Mouse (Mus musculus) A20 (cell line): ENCODE measurements at regions not wholly inside any gene's neighbourhood (a gene's known extent, or its start where the extent isn't known, plus 50 kb on each side); places are given as distances from the start of the nearest gene placed in this dataset.

Experiments
- DNase-seq: peaks from one replicate; pipeline ENCODE4 v3.0.0-alpha.2; 2011; ENCODE audit warnings: low read depth, low spot score

GRCm38 (mm10) chr11:24226755-24227154 lies 148.9 kb downstream of the Bcl11a start:
- no peak for DNase-seq

- DNase-seq, result no peak
Measured at GRCm38 (mm10) chr11:24233376-24233775, 155.5 kb downstream of the Bcl11a start.

- no peak for DNase-seq
Measured at GRCm38 (mm10) chr11:24233821-24234220, 156.0 kb downstream of the Bcl11a start.

- DNase-seq, result no peak
Measured at GRCm38 (mm10) chr11:24234422-24234821, 156.6 kb downstream of the Bcl11a start.

GRCm38 (mm10) chr11:24235326-24235725 lies 157.5 kb downstream of the Bcl11a start:
- DNase-seq, result no peak

- no peak for DNase-seq
Measured at GRCm38 (mm10) chr11:24239631-24240030, 161.8 kb downstream of the Bcl11a start.

- no peak for DNase-seq
Measured at GRCm38 (mm10) chr11:24242096-24242495, 164.2 kb downstream of the Bcl11a start.

- peak; percentile 76 for DNase-seq
Measured at GRCm38 (mm10) chr11:24242888-24243287, 165.0 kb downstream of the Bcl11a start.

GRCm38 (mm10) chr11:24245390-24245789 lies 167.5 kb downstream of the Bcl11a start:
- no peak for DNase-seq

GRCm38 (mm10) chr11:24246314-24246713 lies 168.5 kb downstream of the Bcl11a start:
- DNase-seq, result peak; percentile 33

GRCm38 (mm10) chr11:24247285-24247684 lies 169.4 kb downstream of the Bcl11a start:
- peak; percentile 47 for DNase-seq

- no peak for DNase-seq
Measured at GRCm38 (mm10) chr11:24251516-24251915, 173.7 kb downstream of the Bcl11a start.

- DNase-seq, result peak; percentile 82
Measured at GRCm38 (mm10) chr11:24255201-24256060, 177.6 kb downstream of the Bcl11a start.

- peak; percentile 52 for DNase-seq
Measured at GRCm38 (mm10) chr11:24257741-24258140, 179.9 kb downstream of the Bcl11a start.

GRCm38 (mm10) chr11:24258340-24258739 lies 180.5 kb downstream of the Bcl11a start:
- peak; percentile 36 for DNase-seq

- peak; percentile 42 for DNase-seq
Measured at GRCm38 (mm10) chr11:24259668-24260067, 181.8 kb downstream of the Bcl11a start.

GRCm38 (mm10) chr11:24269046-24269445 lies 191.2 kb downstream of the Bcl11a start:
- DNase-seq, result no peak

GRCm38 (mm10) chr11:24281628-24282027 lies 203.8 kb downstream of the Bcl11a start:
- no peak for DNase-seq

- no peak for DNase-seq
Measured at GRCm38 (mm10) chr11:24282556-24282955, 204.7 kb downstream of the Bcl11a start.

GRCm38 (mm10) chr11:24286129-24287108 lies 208.6 kb downstream of the Bcl11a start:
- DNase-seq, result no peak

GRCm38 (mm10) chr11:24293209-24293608 lies 215.4 kb downstream of the Bcl11a start:
- no peak for DNase-seq

GRCm38 (mm10) chr11:24293860-24294531 lies 216.1 kb downstream of the Bcl11a start:
- DNase-seq, result no peak
